Mouse (Mus musculus) gonadal fat pad, adult 2 months (tissue): ENCODE measurements around the gene Pcdh19. TPM values are rescaled to one million over a fixed set of nuclear protein-coding genes. Genes with fewer than 3 reads are reported as not detected.

ENCODE experiments used
- DNase-seq: peaks from one replicate; pipeline ENCODE4 v3.0.0-alpha.2; 2012; ENCODE audit warnings: low read depth
- polyA plus RNA-seq: library from polyadenylated mRNA; depleted of rRNA; stranded (reverse); fragments of >200 nt; gene quantifications from 2 replicates; pipeline ENCODE4 v1.2.3, GENCODE M21; 2012; rRNA removed

Gene Pcdh19
- polyA plus RNA-seq, 1 experiment: 2.1 TPM

DNA sequence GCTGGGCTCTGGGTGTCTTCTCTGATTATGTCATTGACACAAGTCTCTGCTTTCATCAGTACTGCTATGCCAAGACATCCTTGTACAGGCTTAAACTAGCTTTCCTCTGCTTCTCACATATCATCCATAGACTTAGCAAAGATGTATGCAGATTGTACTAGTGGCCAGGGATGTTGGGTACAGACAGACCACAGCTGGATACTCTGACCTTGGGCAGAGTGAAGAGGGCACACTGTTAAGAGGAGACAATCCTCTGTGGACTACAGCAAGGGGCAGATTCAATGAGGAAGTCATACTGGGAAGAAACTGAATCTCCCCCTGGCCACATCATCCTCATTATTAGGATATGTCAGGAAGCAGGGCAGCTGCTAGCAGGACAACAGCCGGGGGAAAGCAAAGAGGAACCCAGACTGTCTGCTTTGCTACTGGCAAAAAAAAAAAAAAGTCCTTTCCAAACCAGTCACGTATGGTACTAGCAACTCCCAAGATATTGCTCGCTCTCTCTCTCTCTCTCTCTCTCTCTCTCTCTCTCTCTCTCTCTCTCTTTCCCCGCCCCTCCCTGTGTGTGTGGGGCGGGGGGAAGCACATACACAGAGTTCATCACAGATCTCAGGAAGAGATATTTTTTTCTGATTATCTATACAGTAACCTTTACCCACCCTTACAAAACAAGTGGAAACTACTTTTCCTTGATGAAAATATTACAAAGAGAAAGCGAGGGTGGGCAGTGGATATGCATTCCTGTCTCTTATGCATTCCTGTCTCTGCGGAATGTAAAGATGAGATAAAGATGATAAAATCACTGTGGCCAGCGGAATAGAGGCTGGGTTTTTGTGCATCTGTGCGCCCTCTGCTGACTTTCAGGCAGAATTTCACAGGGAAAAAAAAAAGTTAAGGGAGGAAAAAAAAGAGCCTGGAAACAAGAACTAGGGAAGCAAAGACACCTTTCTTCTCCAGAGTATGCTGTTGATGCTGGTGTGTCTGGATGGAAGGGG lies 31.2 kb downstream of the Pcdh19 start:
- DNase-seq: no peak

DNA sequence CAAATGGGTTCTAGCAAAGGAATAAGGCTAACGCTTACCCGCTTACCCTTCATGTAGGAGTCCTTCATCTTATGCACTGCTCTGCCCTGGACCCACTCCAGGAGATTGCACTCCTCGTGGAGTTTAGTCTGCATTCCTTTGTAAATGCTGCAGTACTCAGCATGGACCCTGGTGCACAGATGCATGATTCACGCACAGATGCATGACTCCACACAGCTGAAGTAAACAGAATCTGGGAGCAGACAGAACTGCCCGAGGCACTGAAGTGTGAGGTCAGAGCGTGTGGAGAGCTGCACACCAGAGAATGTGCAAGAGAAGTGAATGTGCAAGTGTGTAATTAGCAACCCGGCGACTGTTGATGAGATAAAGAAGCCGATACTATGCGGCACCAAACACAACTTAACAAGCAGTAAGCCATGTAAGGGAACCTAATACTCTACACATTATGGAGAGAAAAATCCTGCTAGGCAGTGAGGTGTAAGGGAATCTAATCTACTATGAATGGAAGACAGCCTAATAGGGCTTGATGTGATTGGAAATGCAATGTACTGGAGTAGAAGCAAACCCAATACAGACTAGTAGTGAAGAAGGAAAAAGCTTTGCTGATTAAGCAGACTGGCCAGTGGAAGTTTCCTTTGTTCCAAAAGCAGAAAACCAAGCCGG lies 32.8 kb downstream of the Pcdh19 start:
- DNase-seq: no peak

DNA sequence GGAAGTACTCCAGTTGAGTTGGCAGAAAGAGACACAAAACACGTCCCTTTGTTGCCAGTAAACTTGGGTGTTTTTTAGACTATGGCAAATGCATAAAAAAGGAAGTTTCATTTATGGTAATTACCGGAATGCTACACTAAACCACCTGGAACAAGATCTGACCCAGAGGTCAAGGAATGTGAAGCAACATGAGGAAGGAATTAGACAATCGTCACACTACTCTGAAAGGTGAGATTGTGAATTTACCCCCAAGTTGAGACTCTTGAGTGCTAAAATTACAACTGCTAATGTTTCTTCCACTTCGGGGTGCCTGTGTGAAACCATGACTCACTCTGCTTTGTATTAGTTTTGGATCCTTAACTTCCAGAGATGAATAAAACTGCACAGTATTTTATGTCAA lies 33.6 kb downstream of the Pcdh19 start:
- DNase-seq: no peak

DNA sequence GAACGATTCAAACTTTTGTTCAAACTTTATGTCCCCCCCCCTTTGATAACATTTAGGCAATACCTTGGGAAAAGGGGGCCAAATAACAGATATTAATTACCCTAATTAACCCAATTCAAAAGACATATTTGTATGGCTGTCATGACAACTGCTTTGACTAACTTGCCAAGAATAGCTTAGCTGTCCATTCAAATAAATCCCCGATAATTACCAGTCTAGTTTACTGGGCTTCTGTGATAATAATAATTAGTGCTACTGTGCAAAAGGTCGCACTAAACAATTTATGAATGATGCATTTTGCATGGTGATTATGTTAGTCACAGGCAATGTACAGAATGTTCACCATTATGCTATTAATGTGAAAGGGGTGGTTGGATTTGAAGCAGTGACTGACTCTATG lies 35.7 kb downstream of the Pcdh19 start:
- DNase-seq: no peak

DNA sequence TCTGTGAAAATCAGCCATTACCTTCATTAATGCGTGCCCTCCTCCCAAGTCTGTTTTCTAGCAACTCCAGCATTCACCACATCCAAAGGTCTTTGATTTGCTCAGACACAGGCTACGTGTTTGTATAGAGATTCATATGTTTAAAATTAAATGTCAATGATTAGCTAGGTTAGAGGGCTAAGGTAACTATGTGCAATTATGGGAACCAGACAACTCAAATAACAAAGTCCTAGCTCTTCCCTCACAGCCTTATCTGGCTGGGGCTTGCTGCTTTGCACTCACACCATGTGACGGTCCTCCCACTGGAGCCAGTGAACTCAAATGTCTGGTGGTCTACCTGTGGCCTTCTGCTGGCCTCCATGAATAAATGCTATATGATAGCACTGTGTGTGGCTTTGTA lies 38.4 kb downstream of the Pcdh19 start:
- no peak for DNase-seq

DNA sequence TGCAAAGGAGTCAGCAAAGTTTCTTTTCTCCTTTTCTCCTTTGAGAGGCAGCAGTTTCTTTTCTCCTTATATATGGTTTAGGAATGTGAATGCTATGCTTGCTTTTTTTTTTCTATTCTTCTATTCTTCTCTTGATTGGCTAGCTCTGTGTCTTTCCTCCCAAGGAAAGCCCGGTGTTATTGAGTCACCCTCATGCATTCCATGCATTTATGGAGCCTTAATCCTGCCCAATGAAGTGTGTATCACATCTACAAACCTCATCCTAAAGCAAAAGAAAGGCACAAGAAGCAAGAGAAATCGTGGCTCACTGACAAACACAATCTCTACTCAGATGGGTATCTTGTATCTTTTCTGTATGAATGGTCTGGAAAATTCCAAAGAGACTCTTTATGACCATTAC lies 41.0 kb downstream of the Pcdh19 start:
- no peak for DNase-seq

DNA sequence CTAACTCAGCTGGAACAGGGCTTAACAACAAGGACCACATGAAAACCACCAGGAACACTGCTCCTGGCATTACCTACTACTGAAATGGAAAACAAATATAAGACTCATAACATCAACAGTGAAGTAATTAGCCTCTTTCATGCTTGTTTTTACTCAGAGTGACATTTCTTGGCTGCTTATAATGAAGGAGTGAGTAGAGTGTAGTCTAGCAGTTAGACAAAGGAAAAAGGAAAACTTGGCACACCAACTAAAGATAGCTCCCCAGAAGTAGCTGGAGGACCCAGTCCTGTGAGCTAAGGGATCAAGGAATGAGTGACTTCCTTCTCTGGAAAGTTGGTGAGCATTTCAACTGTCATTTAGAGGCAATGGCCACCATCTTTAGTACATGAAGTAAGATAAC lies 49.3 kb downstream of the Pcdh19 start:
- no peak for DNase-seq

DNA sequence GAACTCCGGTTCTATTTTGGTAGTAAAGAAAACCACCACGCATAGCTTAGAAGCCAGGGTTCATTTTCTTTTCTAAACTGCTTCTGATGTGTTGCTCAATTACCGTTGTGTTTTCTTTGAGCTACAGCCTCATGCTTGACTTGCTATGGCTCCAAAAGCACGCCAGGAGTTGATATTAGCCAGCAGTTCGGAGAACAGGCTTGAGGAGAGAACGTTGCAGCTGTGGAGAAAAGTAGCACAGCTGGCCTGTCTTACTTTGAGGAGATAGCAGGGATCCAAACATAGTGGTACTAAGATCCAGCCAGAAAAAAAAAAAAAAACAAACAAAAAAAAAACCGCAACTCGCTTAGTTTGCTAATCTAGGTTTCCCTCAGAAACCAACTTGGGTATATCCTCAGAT lies 59.2 kb downstream of the Pcdh19 start:
- no peak for DNase-seq

DNA sequence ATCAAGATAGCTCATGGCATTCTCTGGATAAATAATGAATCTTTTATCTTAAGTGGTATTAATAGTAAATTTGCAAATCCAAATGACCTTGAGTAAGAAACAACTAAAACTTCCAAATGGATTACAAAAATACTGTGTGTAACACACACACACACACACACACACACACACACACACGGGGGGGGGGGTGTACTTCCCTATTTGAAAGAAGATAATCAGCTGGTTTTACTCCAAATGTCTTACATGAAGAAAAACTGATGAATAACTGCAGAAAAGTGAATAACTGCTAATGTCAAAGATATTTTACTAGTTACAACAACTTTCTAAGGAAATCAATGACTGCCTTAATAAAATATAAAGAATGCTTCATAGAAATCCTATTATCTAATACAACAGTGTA lies 70.6 kb downstream of the Pcdh19 start:
- no peak for DNase-seq

DNA sequence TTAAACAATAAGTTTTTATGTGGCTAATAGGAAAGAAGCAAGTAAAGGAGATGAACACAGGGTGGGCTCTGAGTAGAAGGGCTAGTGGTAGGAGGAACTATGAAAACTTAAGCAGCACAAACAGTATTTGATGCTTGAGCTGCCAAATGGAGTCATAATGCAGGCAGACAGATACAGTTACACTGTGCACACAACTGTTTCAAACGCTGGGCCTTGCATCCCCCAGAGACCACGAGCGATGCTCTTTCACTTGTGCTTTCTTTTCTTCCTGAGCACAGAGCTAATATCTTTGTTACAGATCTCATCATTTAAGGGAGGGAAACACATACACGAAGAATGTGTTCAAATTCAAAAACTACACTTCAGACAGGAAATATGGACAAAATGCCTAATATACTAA lies 83.0 kb downstream of the Pcdh19 start:
- no peak for DNase-seq

DNA sequence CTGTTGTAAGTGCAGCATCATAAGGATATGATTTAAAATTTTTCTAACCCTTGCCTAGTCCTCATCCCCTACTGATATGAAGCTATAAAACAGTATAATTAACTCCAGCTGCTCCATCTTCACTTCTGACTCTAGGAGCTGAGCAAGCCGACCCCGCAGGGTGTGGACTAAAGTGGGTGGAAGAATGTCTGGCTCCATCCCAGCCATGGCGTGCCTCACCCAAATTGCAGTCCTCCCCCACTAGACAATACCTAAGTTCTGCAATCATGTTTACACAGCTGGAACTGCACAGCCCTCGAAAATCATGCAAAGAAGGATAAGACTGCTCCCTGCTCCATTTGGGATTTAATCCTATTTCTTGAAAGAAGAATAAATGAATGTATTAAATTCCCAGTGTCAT lies 84.5 kb downstream of the Pcdh19 start:
- peak; percentile 5 for DNase-seq

DNA sequence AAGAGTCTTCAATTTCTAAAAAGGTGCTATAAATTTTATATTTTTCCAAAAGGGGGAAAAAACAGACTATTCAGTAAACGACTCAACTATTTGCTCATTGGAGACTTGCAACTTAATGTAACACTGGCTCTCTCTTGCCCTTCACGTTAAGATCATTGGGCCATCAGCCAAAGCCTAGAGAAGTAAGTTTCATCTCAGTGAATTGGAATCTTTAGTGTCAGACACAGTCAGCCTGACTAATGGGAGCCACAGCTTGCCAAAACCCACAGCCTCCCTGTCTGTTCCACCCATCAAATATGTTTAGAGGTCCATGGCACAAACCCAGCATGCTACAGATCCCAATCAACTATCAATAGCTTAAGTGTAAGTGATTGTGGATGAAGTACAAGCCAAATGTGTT lies 86.7 kb downstream of the Pcdh19 start:
- no peak for DNase-seq

DNA sequence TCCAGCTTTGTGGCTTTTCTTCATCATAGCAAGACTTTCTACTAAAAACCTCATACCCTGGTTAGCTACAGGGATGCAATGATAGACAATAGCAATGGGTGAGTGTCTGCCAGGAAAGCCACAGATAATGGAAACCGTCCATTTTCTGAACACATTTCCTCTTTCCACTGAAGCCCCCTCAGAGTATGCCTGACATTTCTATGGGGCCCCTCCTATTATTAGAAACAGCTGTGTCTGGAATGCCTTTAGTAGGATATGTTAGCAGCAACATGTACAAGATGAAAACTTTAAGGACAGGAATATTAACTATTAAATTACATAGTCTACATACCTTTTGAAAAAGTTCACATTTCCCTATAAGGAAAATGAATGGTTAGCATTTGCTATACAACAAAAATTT lies 87.1 kb downstream of the Pcdh19 start:
- no peak for DNase-seq

DNA sequence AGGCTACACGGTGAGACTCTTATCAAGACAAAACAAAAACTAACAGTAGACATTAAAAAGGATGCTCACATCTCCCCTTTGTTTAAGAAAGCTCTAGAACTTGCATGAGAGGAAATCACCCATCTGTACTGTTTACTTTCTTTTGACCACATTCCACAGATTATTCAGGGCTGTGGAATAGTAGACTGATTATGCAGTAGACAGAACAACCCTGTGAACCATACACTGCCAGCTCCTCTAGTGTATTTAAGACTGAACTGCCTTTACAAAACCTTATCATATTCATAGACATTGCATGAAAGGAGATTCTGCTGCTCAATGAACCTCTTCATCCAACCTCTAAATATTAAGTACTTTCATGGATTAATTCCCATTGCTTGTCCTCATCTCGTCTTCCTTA lies 87.6 kb downstream of the Pcdh19 start:
- DNase-seq: no peak

DNA sequence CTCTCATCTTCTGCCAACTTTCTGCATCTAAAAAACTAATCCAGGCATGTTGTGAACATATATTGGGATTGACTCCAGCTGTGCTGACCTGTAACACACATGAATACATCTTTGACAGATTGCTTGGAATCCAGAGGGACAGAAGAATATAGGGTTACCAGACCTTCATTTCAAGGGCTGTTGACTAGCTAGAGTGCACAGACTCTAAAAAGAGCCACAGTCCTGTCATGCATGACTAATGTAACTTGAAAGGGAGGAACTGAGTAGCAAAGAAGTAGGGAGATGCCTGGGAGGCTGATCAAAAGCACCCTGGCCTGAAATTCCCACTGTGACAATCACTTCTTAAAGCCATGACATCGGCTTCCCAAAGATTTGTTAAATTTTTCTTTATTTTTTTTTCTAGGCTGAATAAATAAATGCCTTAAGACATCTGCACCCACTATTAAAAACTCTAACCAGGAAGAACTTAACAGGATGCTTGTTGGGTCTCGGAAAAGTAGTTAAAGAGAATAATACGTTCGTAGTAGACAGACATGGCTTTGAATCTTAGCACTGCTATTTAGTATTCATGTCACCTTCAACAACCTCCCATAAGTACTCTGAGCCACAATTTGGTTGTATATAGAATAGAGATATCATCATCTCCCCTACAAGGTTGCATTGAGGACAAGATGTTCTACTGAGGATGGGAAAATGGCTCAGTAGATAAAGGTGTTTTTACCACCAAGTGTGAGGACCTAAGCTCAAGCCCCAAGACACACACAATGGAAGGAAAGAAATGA lies 113.0 kb downstream of the Pcdh19 start:
- DNase-seq: no peak

DNA sequence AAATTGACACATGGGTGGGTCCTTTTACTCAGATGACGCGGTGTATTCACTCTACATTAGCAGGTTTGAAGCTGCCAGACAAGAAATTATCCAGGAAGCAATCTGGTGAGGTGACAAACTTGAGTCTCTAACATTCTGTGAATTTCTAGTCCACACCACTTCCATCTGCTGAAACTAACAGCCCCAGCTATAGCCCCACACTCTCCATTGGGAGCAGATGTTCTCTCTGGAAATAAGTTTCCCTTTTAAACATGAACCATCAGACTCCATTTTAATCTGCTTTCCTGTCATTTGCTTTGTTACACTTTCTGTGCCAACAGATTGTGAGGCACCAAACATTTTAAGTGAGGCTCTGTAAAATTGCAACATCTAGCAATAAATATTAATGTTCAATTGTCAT lies 123.4 kb downstream of the Pcdh19 start:
- DNase-seq: no peak

Other genes starting within 250 kb of the Pcdh19 start
- gene Tnmd, start 162.0 kb upstream of the Pcdh19 start, polyA plus RNA-seq: 0.69 and 1.2 TPM in 2 replicates
- 12.2 and 19.2 TPM in 2 replicates for gene Tspan6, start 209.4 kb upstream of the Pcdh19 start, polyA plus RNA-seq
- gene Srpx2, start 219.4 kb upstream of the Pcdh19 start, polyA plus RNA-seq: 9.3 and 23.4 TPM in 2 replicates